Mouse (Mus musculus) kidney, adult 2 months (tissue): ENCODE results near the gene Htr2c. TPM values are rescaled to one million over a fixed set of nuclear protein-coding genes. Genes with fewer than 3 reads are reported as not detected.
A peak's percentile ranks its signal among the peaks of the same experiment; 100 is the strongest.

Experiments
- DNase-seq: peaks from one replicate; pipeline ENCODE4 v3.0.0; 2021
- H3K27ac ChIP-seq: fragments of 200-500 bp; 2 replicates; pipeline ENCODE4 v1.5.1; 2012; ENCODE audit warnings: low read depth, low read length, control low read depth, inconsistent platforms; ENCODE audit not compliant: insufficient read depth
- H3K27me3 ChIP-seq: fragments of 200-500 bp; replicated peaks from 2 replicates; pipeline ENCODE4 v1.6.1; 2012; ENCODE audit warnings: mild to moderate bottlenecking, moderate library complexity, low read length, inconsistent platforms; ENCODE audit not compliant: control insufficient read depth, insufficient read depth
- H3K36me3 ChIP-seq: fragments of 200-500 bp; 2 replicates; pipeline ENCODE4 v1.6.1; 2012; ENCODE audit warnings: mild to moderate bottlenecking, moderate library complexity, low read length, inconsistent platforms; ENCODE audit not compliant: control insufficient read depth, insufficient read depth
- H3K4me1 ChIP-seq: fragments of 200-500 bp; 2 replicates; pipeline ENCODE4 v1.6.1; 2011; ENCODE audit warnings: low read length; ENCODE audit not compliant: control insufficient read depth, insufficient read depth
- H3K4me3 ChIP-seq: fragments of 200-500 bp; 2 replicates; pipeline ENCODE4 v1.5.1; 2011; ENCODE audit warnings: mild to moderate bottlenecking, low read depth, low read length, control low read depth; ENCODE audit not compliant: insufficient read depth
- CTCF ChIP-seq: fragments of 200-500 bp; conservative IDR thresholded peaks from 2 replicates; pipeline ENCODE4 v1.5.1; 2011; ENCODE audit warnings: low read depth, mild to moderate bottlenecking, control low read depth, low read length, moderate library complexity, mixed read lengths; ENCODE audit not compliant: insufficient read depth, insufficient read length
- POLR2A ChIP-seq: fragments of 200-500 bp; IDR thresholded peaks from one replicate; pipeline ENCODE4 v1.6.1; 2011; ENCODE audit warnings: low read depth, low read length, control low read depth
- WGBS: fragments of 180-500 bp; shearing (Covaris S2); methylation state at CpG from one replicate; pipeline ENCODE4 v1.1.7; 2018; 5-methylcytosine and 5-hydroxymethylcytosine counted together
- polyA plus RNA-seq: library from polyadenylated mRNA; depleted of rRNA; stranded (reverse); fragments of >200 nt; gene quantifications from 2 replicates; pipeline ENCODE4 v1.2.3, GENCODE M21; 2012

The Htr2c gene
- polyA plus RNA-seq, 1 experiment: not detected

DNA sequence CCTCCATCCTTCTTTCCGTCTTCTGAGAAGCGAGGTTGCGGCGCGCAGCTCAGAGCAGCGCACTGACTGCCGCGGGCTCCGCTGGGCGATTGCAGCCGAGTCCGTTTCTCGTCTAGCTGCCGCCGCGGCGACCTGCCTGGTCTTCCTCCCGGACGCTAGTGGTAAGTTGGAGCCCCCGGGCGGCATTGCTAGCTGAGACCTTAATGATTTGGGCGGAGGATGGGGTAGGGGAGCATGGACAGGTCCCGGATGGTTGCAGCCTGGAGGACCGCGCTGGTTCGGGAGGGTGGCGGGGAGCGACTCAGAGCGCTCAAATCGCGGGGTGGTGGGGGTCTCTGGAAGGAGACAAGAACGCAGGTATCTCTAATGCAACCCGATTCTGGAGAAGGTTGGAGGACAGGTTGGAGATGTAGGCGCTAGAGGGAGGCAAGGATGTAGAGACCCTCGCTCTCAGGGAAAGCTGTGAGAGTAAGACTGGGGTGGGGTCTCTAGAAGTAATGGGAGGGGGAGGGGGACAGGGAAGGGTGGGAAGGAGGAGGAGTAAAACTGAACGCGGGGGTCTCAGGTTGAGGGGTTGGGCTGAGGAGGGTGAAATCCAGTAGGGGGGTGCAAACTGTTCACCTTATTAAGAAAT lies 718 bp downstream of the Htr2c start:
- WGBS: 3% methylated on average over 35 of the region's 37 CpGs
- TF ChIP-seq POLR2A (no peak), CTCF (no peak)
- Histone ChIP-seq H3K4me1 (no peaks in the 10 kb centered on the region), H3K36me3 (no peaks in the 10 kb centered on the region), H3K27ac (no peak overlapping the region), H3K27me3 (no peaks in the 10 kb centered on the region), H3K4me3 (no peak overlapping the region)
- no peak for DNase-seq

DNA sequence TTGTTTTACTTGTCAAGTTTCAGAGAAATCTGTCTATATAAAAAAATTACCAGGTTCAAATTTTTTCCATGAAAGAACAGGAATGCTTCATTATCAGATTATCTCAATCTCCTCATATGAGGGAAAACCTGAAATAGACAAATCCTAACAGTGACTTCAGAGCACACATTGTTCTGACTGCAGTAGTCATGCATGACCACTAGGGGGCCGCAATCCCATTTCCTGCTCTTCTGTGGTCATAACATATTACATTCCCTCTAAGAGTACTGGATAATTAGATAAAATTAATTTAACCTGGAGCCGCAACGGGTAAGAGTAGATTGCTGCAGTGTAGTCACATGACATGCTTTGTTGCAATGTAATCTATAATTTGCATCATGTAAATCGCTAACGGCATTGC lies 17.6 kb downstream of the Htr2c start:
- WGBS: 65% methylated on average over 5 of the region's 5 CpGs

DNA sequence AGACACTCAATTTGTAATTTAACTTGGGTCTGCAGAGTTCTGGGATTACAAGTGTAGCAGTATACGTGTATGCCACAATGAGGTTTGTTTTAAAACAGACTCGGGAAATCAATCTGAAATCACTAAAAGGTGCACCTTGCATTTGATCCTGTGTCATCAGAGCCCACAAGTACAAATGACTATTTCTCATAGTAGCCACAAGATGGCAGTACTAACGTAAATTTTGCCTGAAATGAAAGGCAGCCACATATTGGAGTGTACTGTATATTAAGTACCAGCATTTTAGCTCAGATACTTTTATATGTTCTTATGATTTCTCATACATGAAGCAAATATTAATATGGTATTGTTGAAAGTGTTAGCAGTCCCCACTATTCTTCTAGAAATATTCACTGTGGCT lies 93.4 kb downstream of the Htr2c start:
- Histone ChIP-seq H3K27me3 (no peaks in the 10 kb centered on the region), H3K36me3 (no peaks in the 10 kb centered on the region), H3K4me3 (no peak overlapping the region), H3K4me1 (no peaks in the 10 kb centered on the region), H3K27ac (no peak overlapping the region)
- peak; percentile 0 for DNase-seq
- no peak for TF ChIP-seq CTCF
- TF ChIP-seq POLR2A: no peak
- WGBS: 11% methylated on average over 3 of the region's 3 CpGs

More for the DNA sequence above, 17.6 kb downstream of the Htr2c start:
- Histone ChIP-seq H3K4me3 (no peak overlapping the region), H3K4me1 (no peaks in the 10 kb centered on the region), H3K27ac (no peak overlapping the region), H3K36me3 (no peaks in the 10 kb centered on the region), H3K27me3 (no peaks in the 10 kb centered on the region)
- no peak for DNase-seq
- TF ChIP-seq CTCF (peak; percentile 28), POLR2A (no peak)

DNA sequence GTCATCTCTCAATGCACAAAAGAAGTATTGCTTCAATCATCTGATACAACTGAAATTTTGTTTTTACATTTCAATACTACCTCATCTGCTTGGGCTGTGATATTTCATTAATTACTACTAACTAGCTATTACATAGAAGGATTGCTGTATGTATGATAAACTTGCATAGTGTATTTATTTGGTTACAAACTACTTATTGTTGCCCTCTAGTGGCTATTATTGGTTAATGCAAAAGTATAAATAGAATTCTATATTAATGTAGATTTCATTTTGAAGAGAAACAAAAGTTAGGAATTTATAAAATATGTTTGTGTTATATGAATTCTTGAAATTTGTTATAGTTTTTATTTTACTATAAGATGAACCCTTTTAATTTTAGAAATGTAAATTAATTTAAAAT lies 109.3 kb downstream of the Htr2c start:
- H3K4me3 ChIP-seq: no peak overlapping the region
- H3K27ac ChIP-seq: no peak overlapping the region
- no peaks in the 10 kb centered on the region for H3K4me1 ChIP-seq
- H3K27me3 ChIP-seq: no peaks in the 10 kb centered on the region
- TF ChIP-seq CTCF: no peak
- no peak for TF ChIP-seq POLR2A
- DNase-seq: no peak
- no peaks in the 10 kb centered on the region for H3K36me3 ChIP-seq

DNA sequence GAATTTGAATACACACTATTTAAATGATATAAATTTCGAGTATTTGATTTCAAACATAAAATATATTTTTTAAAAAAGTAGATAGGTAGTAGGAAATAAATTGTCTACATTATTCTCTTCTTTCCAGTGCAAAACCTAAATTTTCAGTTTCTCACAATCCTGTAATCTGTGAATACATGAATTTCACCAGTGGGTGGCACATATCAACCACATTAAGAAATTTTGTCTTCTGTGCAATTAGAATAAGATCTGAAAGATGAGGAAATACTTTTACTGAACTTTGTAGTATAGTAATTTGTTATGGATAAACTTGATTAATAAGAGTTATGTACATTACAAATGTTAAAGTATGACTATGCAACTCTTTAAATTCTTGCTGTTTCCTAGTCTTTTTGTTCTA lies 156.8 kb downstream of the Htr2c start:
- no peak overlapping the region for H3K27ac ChIP-seq
- no peak for TF ChIP-seq POLR2A
- TF ChIP-seq CTCF: no peak
- H3K4me1 ChIP-seq: no peaks in the 10 kb centered on the region
- H3K27me3 ChIP-seq: no peaks in the 10 kb centered on the region
- WGBS: 41% methylated on average over 1 of the region's 1 CpGs
- no peaks in the 10 kb centered on the region for H3K36me3 ChIP-seq
- DNase-seq: no peak
- no peak overlapping the region for H3K4me3 ChIP-seq

DNA sequence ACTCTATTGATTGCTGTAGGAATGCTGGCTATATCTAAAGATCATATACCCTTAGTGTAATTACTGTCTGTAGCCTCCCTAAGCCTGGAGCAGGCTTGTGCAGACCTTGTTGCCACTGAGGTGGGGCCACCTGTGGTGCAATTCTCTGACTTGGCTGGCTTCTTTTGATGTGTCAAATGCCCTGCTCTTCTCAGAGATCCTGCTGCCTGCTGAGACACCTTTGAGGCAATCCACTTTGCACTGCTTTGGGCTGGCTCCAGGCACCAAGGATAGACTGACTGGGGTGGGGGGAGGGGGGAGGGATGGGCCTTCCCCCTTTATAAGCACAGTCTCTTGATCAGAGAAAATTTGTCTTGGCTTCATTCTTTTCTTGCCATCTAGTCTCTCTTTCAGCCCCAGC lies 252.9 kb downstream of the Htr2c start:
- no peak for DNase-seq
- H3K27me3 ChIP-seq: no peaks in the 10 kb centered on the region
- TF ChIP-seq POLR2A (no peak), CTCF (no peak)

DNA sequence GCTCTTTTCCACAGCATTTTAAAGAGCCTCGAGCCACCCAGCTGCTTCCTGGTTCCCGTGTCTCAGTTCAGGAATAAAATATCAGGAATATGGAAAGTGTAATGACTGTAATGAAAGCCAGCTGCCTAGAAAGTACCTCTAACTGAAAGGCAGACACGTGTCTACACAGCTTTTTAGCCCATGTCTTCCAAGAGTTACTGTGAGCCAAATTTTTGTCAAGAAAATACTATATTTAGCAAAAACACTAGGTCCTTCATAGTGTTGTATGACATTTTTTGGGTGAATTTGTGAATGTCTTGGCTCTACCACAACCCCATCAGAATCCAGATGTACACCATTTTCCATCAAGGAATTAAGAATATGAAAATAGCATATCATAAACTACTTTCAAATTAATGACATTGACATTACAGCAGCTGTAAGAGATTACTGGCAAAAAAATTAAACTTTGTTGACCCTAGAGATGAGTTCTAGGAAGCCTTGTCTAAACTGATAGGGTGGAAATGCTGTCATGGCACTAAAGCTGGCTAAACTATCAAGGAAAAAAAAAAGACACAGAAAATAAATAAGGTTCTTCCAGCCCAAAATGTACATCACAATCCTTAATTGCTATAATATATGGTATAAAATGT lies 255.2 kb downstream of the Htr2c start:
- Histone ChIP-seq H3K4me1 (no peaks in the 10 kb centered on the region), H3K27me3 (no peaks in the 10 kb centered on the region), H3K27ac (no peak overlapping the region), H3K4me3 (no peak overlapping the region), H3K36me3 (no peaks in the 10 kb centered on the region)
- no peak for DNase-seq
- no peak for TF ChIP-seq POLR2A
- no peak for TF ChIP-seq CTCF
- WGBS: 67% methylated on average over 3 of the region's 3 CpGs

More for the DNA sequence above, 252.9 kb downstream of the Htr2c start:
- Histone ChIP-seq H3K4me1 (no peaks in the 10 kb centered on the region), H3K27ac (no peak overlapping the region), H3K36me3 (no peaks in the 10 kb centered on the region), H3K4me3 (no peak overlapping the region)
